Mouse (Mus musculus): ENCODE results near the gene Gnb4. TPM values are rescaled to one million over a fixed set of nuclear protein-coding genes. Genes with fewer than 3 reads are reported as not detected.

Gnb4 gene
- total RNA-seq, 2 experiments from 2014 or later = 152 to 162 TPM

- intact Hi-C loops (cut with DNase I) = no loop called here
Observed at GRCm38 (mm10) chr3:32538091-32538490, 78.3 kb downstream of the Gnb4 start.

GRCm38 (mm10) chr3:32537556-32537955 is 78.8 kb downstream of the Gnb4 start:
- DNase-seq (ENCODE audit: extremely low spot score in 1 of 2, low spot score in 2 of 2) = peak; percentile 57 to 66
- intact Hi-C loops (cut with DNase I) = no loop called here

More at GRCm38 (mm10) chr3:32538091-32538490, 78.3 kb downstream of the Gnb4 start:
- DNase-seq (ENCODE audit: extremely low spot score in 1 of 2, low spot score in 2 of 2) = no peak

DNA sequence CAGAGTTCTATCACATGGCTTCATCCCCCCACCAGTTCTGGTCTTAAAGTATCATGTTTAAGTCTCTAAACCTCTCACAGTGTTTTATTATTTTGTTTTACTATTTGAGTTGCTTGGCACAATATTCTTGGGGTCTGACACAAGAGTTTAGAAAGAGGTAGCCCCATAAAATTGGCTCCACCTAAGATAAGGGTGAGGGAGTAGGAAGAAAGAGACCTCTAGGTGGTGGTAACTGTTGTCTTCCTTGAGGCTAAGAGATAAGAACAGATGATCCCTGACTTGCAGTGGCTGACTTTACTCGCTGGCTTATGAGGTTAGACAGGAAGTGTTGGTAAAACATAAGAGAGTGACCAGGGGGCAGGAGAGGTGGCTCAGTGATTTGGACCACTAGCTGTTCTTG is 80.7 kb downstream of the Gnb4 start:
- intact Hi-C loops (cut with DNase I) = no loop called here
- no peak for DNase-seq (ENCODE audit: extremely low spot score in 1 of 2, low spot score in 2 of 2)

Other genes with a start within 250 kb of the Gnb4 start
- 10 to 100 TPM; 45.1 to 48.6 TPM for gene Pik3ca, start 218.9 kb downstream of the Gnb4 start, total RNA-seq (2021)
- under 1 TPM in 1 of 2 experiments, not detected in 1; 0.61 TPM for gene Kcnmb3, start 124.4 kb downstream of the Gnb4 start, total RNA-seq (2021)
- gene Zfp639, start 106.3 kb downstream of the Gnb4 start, total RNA-seq (2021) = 10 to 100 TPM; 41.9 to 42.9 TPM
- 100 to 1,000 TPM; 107 to 109 TPM for gene Mfn1, start 87.1 kb downstream of the Gnb4 start, total RNA-seq (2021)
- gene Actl6a, start 89.7 kb upstream of the Gnb4 start, total RNA-seq (2021) = 10 to 100 TPM; 13.1 to 17.9 TPM
- 100 to 1,000 TPM; 194 to 198 TPM for gene Ndufb5, start 120.4 kb upstream of the Gnb4 start, total RNA-seq (2021)
- 10 to 100 TPM; 18.9 to 24.0 TPM for gene Mrpl47, start 121.0 kb upstream of the Gnb4 start, total RNA-seq (2021)
- gene Usp13, start 201.0 kb upstream of the Gnb4 start, total RNA-seq (2021) = 10 to 100 TPM; 35.3 to 35.9 TPM